Mouse (Mus musculus) stomach, postnatal 0 days (tissue): Measurements from ENCODE around the gene Polm.

Source experiments
- CTCF ChIP-seq: IDR thresholded peaks from 2 replicates; pipeline ENCODE4 v1.5.1; 2016; ENCODE audit warnings: antibody characterized with exemption, low read depth, mild to moderate bottlenecking, moderate library complexity
- EP300 ChIP-seq: optimal IDR thresholded peaks from 2 replicates; pipeline ENCODE3; 2016; ENCODE audit warnings: antibody characterized with exemption

DNA sequence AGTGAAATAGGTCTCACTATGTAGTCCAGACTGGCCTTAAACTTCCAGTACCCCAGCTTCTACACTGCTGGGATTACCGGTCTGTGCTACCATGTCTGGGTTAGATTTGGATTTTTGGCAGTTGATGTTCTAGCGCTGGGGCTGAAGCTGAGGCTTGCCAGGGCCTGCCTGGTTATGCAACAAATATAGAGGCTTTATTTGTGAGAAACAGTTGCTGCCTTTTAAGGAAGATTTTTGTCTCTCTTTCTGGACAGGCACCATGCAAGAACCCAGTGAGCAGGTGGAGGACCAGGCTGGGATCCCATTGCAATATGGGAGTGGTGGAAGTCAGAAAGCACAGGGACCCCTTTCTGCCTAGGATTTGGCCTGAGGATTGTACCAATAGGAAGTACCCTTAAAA is 3.9 kb upstream of the Polm start:
- TF ChIP-seq CTCF = no peak
- no peak for TF ChIP-seq EP300
